Mouse (Mus musculus): ENCODE results near the gene Cep164.
"Not testable (repeated sequence)": the region's sequence is repeated elsewhere in the genome, so short reads cannot be mapped to it uniquely, and the experiment has no call there.

Gene Cep164

GRCm38 (mm10) chr9:45788405-45788804 is 40.1 kb downstream of the Cep164 start:
- DNase-seq (ENCODE audit: low spot score): no peak

- no peak for DNase-seq (ENCODE audit: low spot score)
Observed at GRCm38 (mm10) chr9:45787547-45787946, 40.9 kb downstream of the Cep164 start.

GRCm38 (mm10) chr9:45787071-45787470 is 41.4 kb downstream of the Cep164 start:
- DNase-seq (ENCODE audit: low spot score): no peak

GRCm38 (mm10) chr9:45783249-45784069 is 45.0 kb downstream of the Cep164 start:
- DNase-seq (ENCODE audit: low spot score): no peak

- no peak for DNase-seq (ENCODE audit: low spot score)
Observed at GRCm38 (mm10) chr9:45779201-45779600, 49.3 kb downstream of the Cep164 start.

- DNase-seq (ENCODE audit: low spot score): not testable (repeated sequence)
Observed at GRCm38 (mm10) chr9:45776176-45776575, 52.3 kb downstream of the Cep164 start.

- DNase-seq (ENCODE audit: low spot score): no peak
Observed at GRCm38 (mm10) chr9:45774088-45774487, 54.4 kb downstream of the Cep164 start.

- DNase-seq (ENCODE audit: low spot score): no peak
Observed at GRCm38 (mm10) chr9:45769596-45769995, 58.9 kb downstream of the Cep164 start.

- DNase-seq (ENCODE audit: low spot score): no peak
Observed at GRCm38 (mm10) chr9:45768421-45768820, 60.1 kb downstream of the Cep164 start.

GRCm38 (mm10) chr9:45767155-45767554 is 61.3 kb downstream of the Cep164 start:
- no peak for DNase-seq (ENCODE audit: low spot score)

GRCm38 (mm10) chr9:45766195-45766594 is 62.3 kb downstream of the Cep164 start:
- no peak for DNase-seq (ENCODE audit: low spot score)

- peak; percentile 85 for DNase-seq (ENCODE audit: low spot score)
Observed at GRCm38 (mm10) chr9:45754452-45755091, 73.9 kb downstream of the Cep164 start.

- no peak for DNase-seq (ENCODE audit: low spot score)
Observed at GRCm38 (mm10) chr9:45749917-45750316, 78.6 kb downstream of the Cep164 start.

GRCm38 (mm10) chr9:45745451-45745850 is 83.0 kb downstream of the Cep164 start:
- no peak for DNase-seq (ENCODE audit: low spot score)

GRCm38 (mm10) chr9:45740584-45740980 is 87.9 kb downstream of the Cep164 start:
- DNase-seq (ENCODE audit: low spot score): peak; percentile 68

- no peak for DNase-seq (ENCODE audit: low spot score)
Observed at GRCm38 (mm10) chr9:45739702-45740583, 88.5 kb downstream of the Cep164 start.

GRCm38 (mm10) chr9:45739001-45739701 is 89.3 kb downstream of the Cep164 start:
- DNase-seq (ENCODE audit: low spot score): no peak

- DNase-seq (ENCODE audit: low spot score): no peak
Observed at GRCm38 (mm10) chr9:45733246-45733645, 95.2 kb downstream of the Cep164 start.

- DNase-seq (ENCODE audit: low spot score): no peak
Observed at GRCm38 (mm10) chr9:45731851-45732250, 96.6 kb downstream of the Cep164 start.

- no peak for DNase-seq (ENCODE audit: low spot score)
Observed at GRCm38 (mm10) chr9:45719997-45720396, 108.5 kb downstream of the Cep164 start.
